Mouse (Mus musculus) embryonic facial prominence, embryonic 14.5 days (tissue): ENCODE results near the gene Ngly1. TPM values are rescaled to one million over a fixed set of nuclear protein-coding genes. Genes with fewer than 3 reads are reported as not detected.

Experiments used
- ATAC-seq: fragments of 200-750 bp; cut with Nextera tagmentation; 2 replicates; pipeline ENCODE4 v1.8.0; 2017; ENCODE audit warnings: low read depth, moderate number of reproducible peaks, moderate TSS enrichment
- DNase-seq: peaks from one replicate; pipeline ENCODE4 v3.0.0-alpha.2; 2015; ENCODE audit warnings: low spot score
- H3K27ac ChIP-seq: fragments of 300-500 bp; sonication (generic); replicated peaks from 2 replicates; pipeline ENCODE4 v1.5.1; 2014; ENCODE audit warnings: low read depth, mild to moderate bottlenecking, low read length, moderate library complexity
- H3K27me3 ChIP-seq: fragments of 300-500 bp; sonication (generic); replicated peaks from 2 replicates; pipeline ENCODE4 v1.6.1; 2014; ENCODE audit warnings: low read length; ENCODE audit not compliant: control insufficient read depth, insufficient read depth
- H3K36me3 ChIP-seq: fragments of 300-500 bp; sonication (generic); 2 replicates; pipeline ENCODE4 v1.6.1; 2014; ENCODE audit warnings: low read length, mixed read lengths; ENCODE audit not compliant: control insufficient read depth, insufficient read depth
- H3K4me1 ChIP-seq: fragments of 300-500 bp; sonication (generic); 2 replicates; pipeline ENCODE4 v1.6.1; 2014; ENCODE audit warnings: antibody characterized with exemption, low read length; ENCODE audit not compliant: control insufficient read depth, insufficient read depth
- H3K4me2 ChIP-seq: fragments of 300-500 bp; sonication (generic); 2 replicates; pipeline ENCODE4 v1.6.1; 2014; ENCODE audit warnings: low read depth, mild to moderate bottlenecking, low read length, moderate library complexity, mixed read lengths
- H3K4me3 ChIP-seq: fragments of 300-500 bp; sonication (generic); 2 replicates; pipeline ENCODE4 v1.5.1; 2014; ENCODE audit warnings: low read depth, mild to moderate bottlenecking, low read length
- H3K9ac ChIP-seq: fragments of 300-500 bp; sonication (generic); 2 replicates; pipeline ENCODE4 v1.6.1; 2014; ENCODE audit warnings: low read depth, mild to moderate bottlenecking, low read length, moderate library complexity, mixed read lengths
- H3K9me3 ChIP-seq: fragments of 300-500 bp; sonication (generic); 2 replicates; pipeline ENCODE4 v1.6.1; 2016; ENCODE audit warnings: low read length; ENCODE audit not compliant: control insufficient read depth
- WGBS: fragments of 180-500 bp; shearing (Covaris S2); extraction: QIAGEN DNeasy Blood & Tissue Kit; methylation state at CpG from one replicate; pipeline ENCODE4 v1.1.7; 2014; 5-methylcytosine and 5-hydroxymethylcytosine counted together
- polyA plus RNA-seq: library from polyadenylated mRNA; unstranded; fragments of >200 nt; fragmentation: Nextera tagmentation; extraction: Ambion mirVana; gene quantifications from 2 replicates; pipeline ENCODE4 v1.2.1, GENCODE M21; 2014

The Ngly1 gene
- polyA plus RNA-seq, 1 experiment from 2014 or later, result 43.6 TPM

DNA sequence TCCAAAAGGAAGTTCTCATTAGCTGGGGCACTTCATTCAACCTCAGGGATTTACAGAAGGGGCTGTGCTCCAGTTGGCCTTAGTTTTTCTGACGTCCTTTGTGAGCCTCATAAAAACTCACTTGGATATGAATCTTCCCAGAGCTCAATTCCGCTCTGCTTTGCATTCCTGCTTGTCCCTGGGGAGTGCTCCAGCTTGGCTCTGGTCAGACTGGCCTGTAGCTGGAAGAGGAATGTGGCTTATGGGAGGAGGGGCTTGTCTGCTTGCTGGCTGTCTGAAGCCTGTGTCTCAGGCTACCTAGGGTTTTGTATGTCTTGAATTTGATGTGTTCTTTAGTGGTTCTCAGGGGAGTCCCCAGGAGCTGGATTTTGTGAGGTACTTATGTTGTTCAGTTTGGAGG is 79.5 kb downstream of the Ngly1 start:
- WGBS, result 0% methylated on average over 2 of the region's 2 CpGs
- Histone ChIP-seq H3K27me3 (no peaks in the 10 kb centered on the region), H3K27ac (peak overlapping the region; percentile 76), H3K9ac (no peak overlapping the region), H3K9me3 (no peaks in the 10 kb centered on the region), H3K4me2 (0 out of 2 replicates have a peak overlapping the region, but pooled peaks have one; percentile 7), H3K4me3 (no peak overlapping the region), H3K36me3 (no peaks in the 10 kb centered on the region), H3K4me1 (peaks cover 12% of the 10 kb centered on the region)
- peak; percentile 92 for ATAC-seq
- peak; percentile 91 for DNase-seq

DNA sequence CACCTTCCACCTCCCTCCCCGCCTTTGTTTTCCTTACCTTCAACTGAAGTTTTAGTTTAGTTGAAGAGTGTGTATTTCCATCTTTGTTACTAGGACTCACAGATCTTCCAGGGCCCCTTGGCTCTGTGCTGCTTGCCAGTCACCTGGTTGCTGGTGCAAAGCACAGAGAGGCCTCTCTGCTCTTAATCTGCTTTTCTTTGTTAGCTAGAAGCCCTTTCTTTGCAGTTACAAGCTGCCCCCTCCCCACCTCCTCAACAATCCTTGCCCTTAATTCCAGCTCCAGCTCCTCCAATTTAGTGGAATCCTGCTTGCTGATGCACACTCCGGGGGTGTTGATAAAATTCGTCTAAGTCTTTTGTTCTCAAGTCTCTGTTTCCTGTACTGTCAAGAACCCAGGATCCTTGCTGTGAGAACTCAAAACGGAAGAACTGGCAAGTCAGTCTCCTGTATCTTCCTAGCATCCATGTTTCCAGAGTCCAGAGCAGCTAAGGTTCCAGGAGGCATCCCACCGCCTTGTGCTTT is 79.9 kb downstream of the Ngly1 start:
- Histone ChIP-seq H3K27me3 (no peaks in the 10 kb centered on the region), H3K9me3 (no peaks in the 10 kb centered on the region), H3K4me3 (no peak overlapping the region), H3K4me2 (0 out of 2 replicates have a peak overlapping the region, but pooled peaks have one; percentile 7), H3K36me3 (no peaks in the 10 kb centered on the region), H3K27ac (peak overlapping the region; percentile 76), H3K4me1 (peaks cover 12% of the 10 kb centered on the region), H3K9ac (no peak overlapping the region)
- DNase-seq (no peak), ATAC-seq (peak; percentile 31; the same call in 1 of the 2 replicates)
- 29% methylated on average over 5 of the region's 5 CpGs for WGBS

DNA sequence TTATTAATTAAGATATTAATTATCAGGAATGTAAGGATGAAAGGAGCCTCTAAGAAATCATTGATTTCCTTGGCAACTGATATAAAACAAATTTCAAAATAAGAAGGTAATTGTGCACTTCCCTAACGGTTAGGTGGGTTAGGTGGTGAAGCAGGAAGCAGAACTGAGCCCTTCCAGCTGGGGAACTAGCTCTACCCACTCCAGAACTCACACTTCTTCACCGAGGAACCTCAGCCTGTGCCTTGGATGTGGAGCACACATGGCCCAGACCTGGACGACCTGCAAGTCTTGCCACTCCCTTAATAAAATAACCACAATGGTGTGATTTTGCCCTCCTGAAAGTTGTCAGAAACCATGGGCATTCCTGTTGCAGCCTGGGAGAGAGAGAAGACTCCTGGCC is 80.7 kb downstream of the Ngly1 start:
- Histone ChIP-seq H3K27me3 (no peaks in the 10 kb centered on the region), H3K9me3 (no peaks in the 10 kb centered on the region), H3K4me2 (no peak overlapping the region), H3K36me3 (no peaks in the 10 kb centered on the region), H3K9ac (no peak overlapping the region), H3K4me1 (peaks cover 12% of the 10 kb centered on the region), H3K27ac (no peak overlapping the region), H3K4me3 (no peak overlapping the region)
- WGBS, result 63% methylated on average over 3 of the region's 3 CpGs
- ATAC-seq (no peak), DNase-seq (no peak)

DNA sequence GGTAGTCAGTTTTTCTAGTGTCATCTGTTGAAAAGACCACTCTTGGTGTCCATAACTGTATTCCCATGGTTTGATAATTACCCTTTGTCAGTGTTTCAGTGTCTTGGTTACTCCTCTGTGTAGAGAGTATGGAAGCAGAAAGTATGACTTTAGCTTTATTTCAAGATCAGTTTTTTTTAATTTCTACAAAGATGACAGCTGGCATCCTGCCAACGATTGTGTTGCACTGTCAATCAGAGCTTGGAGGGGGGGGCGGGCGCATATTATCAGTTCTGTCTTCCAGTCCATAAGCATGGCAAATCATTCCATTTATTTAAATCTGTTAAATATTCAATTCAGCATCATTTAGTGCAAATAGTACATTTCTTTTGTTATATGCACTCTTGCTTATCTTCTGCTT is 85.2 kb downstream of the Ngly1 start:
- no peaks in the 10 kb centered on the region for H3K27me3 ChIP-seq
- 87% methylated on average over 3 of the region's 3 CpGs for WGBS
- no peaks in the 10 kb centered on the region for H3K36me3 ChIP-seq
- peaks cover 2% of the 10 kb centered on the region; the same call in 1 of the 2 replicates for H3K4me1 ChIP-seq
- H3K27ac ChIP-seq, result no peak overlapping the region
- no peak overlapping the region for H3K4me2 ChIP-seq
- no peak overlapping the region for H3K4me3 ChIP-seq
- H3K9me3 ChIP-seq, result no peaks in the 10 kb centered on the region
- DNase-seq, result no peak
- no peak for ATAC-seq
- no peak overlapping the region for H3K9ac ChIP-seq

DNA sequence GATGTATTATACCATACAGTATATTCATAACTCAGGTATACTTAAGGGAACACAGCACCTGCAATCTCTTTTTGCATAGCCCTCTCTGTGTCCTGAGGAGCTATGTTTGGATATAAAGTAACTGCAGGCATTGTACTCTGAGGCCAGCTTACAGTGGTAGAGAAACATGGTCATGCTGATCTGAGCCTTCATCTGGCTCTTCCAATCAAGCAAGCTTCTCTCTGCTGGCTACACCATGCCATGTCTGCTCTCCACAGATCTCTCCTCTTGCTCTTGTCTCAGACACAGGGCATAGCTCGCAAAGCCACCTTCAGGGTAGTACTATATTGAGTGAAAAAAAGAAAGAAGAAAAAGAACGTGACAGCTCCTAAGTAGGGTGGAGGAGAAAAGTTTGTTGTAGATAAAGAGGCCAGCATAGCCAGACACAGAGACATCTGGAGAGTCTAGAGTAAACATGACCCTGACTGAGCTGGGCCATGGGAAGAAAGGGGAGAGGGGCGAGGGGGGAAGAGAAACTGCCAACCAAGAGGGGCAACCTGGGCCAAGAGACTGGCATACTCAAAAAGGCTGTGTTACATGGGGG is 86.8 kb downstream of the Ngly1 start:
- WGBS, result 59% methylated on average over 3 of the region's 3 CpGs

DNA sequence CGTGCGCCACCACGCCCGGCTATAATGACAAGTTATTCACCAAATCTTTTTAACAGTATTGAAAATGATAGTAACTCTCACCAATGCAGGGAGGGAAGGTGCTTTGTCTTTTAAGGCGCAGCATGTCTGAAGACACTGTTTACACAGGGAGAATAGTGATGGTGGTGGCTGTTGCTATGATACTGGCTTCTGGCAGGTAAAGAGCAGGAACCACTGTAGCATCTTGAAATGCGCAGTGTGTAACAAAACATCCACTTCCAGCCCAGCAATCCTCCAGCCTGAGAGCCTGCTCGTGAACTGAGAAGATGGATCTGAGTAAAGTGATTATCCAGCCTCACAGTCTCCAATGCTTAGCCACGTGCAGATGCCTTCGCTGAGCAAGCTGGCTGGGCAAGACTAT is 98.4 kb downstream of the Ngly1 start:
- no peak overlapping the region for H3K9ac ChIP-seq
- H3K9me3 ChIP-seq, result no peaks in the 10 kb centered on the region
- ATAC-seq (no peak), DNase-seq (no peak)
- H3K4me3 ChIP-seq, result no peak overlapping the region
- WGBS, result 76% methylated on average over 9 of the region's 9 CpGs
- H3K27ac ChIP-seq, result no peak overlapping the region
- H3K36me3 ChIP-seq, result no peaks in the 10 kb centered on the region
- no peaks in the 10 kb centered on the region for H3K27me3 ChIP-seq
- no peaks in the 10 kb centered on the region for H3K4me1 ChIP-seq
- no peak overlapping the region for H3K4me2 ChIP-seq

More for the DNA sequence above, 86.8 kb downstream of the Ngly1 start:
- Histone ChIP-seq H3K9me3 (no peaks in the 10 kb centered on the region), H3K36me3 (no peaks in the 10 kb centered on the region), H3K27ac (no peak overlapping the region), H3K4me3 (no peak overlapping the region), H3K4me1 (no peaks in the 10 kb centered on the region), H3K4me2 (no peak overlapping the region), H3K27me3 (no peaks in the 10 kb centered on the region), H3K9ac (no peak overlapping the region)
- no peak for ATAC-seq
- no peak for DNase-seq

DNA sequence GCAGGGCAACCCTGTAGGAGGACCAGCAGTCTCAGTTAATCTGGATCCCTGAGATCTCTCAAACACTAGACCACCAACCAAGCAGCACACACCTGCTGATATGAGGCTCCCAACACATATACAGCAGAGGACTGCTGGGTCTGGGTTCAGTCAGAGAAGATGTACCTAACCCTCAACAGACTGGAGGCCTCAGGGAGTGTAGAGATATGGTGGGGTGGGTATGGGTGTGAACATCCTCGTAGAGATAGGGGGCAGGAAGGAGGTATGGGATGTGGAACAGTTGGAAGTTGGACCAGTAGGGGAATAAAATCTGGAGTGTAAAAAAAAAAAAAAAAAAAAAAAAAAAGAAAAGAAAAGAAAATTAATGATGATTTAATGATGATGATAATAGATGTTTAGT is 110.6 kb downstream of the Ngly1 start:
- peaks cover 6% of the 10 kb centered on the region; the same call in 1 of the 2 replicates for H3K4me1 ChIP-seq

More for the DNA sequence above, 110.6 kb downstream of the Ngly1 start:
- H3K4me3 ChIP-seq, result no peak overlapping the region
- ATAC-seq (no peak), DNase-seq (no peak)
- no peak overlapping the region for H3K27ac ChIP-seq
- H3K9ac ChIP-seq, result no peak overlapping the region
- no peak overlapping the region for H3K4me2 ChIP-seq
- no peaks in the 10 kb centered on the region for H3K9me3 ChIP-seq
- H3K36me3 ChIP-seq, result no peaks in the 10 kb centered on the region
- WGBS, result 59% methylated on average over 1 of the region's 1 CpGs
- no peaks in the 10 kb centered on the region for H3K27me3 ChIP-seq
